Mouse (Mus musculus) 416B (cell line): ENCODE data around the gene Endou.

Experiments
- DNase-seq: peaks from one replicate; pipeline ENCODE4 v3.0.0; 2011; ENCODE audit warnings: low read depth

Gene Endou

DNA sequence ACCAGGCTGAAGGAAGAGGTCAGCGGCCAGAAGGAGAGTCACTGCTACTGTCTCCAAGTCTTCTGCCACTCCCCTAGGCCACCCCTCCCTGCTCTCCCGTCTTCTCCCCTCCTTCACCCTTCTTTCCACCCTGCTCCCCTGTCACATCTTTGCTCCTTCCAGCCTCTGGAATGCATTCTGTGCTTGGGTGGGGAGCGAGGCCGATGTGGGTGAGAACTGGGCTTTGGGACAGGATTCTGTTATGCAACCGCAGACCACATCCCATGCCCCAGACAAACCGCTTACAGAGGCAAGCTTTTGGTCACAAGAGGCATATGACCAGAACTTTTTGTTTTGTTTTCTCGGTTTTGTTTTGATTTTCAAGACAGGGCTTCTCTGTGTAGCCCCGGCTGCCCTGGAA is 4.1 kb downstream of the Endou start:
- DNase-seq: peak; percentile 92

DNA sequence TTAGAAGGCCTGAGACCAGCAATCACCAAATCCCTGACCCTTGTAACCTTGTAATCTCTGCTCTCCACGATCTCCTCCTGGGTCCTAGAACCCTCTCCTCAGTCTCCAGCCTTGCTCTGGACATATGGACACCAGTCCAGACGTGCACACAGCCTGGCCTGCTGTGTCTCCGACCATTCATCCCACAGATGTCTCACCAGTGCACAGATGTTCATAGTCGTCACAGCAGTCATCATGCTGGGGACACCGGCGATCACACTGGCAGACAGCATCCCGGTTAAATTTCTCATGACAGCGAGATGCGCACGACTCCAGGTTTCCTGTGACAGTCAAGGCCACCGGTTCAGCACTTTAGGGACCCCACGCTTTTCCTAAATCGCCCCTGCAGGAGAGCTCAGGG is 4.8 kb downstream of the Endou start:
- DNase-seq: no peak

DNA sequence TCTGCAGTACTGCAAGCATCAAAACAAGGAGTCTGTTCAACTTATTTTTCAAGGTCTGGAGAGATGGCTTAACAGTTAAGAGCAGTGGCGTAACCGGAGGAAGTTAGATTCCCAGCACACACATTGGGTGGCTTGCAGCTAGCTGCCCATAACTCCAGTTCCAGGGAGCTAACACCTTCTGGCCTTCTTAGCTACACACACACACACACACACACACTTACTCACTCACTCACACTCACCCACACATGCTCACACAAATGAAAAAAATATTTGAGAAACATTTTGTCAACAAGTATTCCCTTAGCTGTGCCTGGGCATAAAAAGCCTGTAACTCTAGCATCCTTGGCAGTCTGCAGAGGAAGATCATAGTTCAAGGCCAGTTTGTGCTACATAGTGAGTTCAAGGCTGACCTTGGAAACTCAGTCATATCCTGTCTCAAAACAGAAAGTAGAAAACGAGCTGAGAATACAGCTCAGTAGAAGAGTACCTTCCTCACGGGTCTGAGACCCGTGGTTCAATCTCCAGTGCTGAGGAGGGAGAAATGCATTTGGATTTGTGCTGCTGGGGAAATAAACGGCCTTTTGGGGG is 5.8 kb downstream of the Endou start:
- peak; percentile 84 for DNase-seq

DNA sequence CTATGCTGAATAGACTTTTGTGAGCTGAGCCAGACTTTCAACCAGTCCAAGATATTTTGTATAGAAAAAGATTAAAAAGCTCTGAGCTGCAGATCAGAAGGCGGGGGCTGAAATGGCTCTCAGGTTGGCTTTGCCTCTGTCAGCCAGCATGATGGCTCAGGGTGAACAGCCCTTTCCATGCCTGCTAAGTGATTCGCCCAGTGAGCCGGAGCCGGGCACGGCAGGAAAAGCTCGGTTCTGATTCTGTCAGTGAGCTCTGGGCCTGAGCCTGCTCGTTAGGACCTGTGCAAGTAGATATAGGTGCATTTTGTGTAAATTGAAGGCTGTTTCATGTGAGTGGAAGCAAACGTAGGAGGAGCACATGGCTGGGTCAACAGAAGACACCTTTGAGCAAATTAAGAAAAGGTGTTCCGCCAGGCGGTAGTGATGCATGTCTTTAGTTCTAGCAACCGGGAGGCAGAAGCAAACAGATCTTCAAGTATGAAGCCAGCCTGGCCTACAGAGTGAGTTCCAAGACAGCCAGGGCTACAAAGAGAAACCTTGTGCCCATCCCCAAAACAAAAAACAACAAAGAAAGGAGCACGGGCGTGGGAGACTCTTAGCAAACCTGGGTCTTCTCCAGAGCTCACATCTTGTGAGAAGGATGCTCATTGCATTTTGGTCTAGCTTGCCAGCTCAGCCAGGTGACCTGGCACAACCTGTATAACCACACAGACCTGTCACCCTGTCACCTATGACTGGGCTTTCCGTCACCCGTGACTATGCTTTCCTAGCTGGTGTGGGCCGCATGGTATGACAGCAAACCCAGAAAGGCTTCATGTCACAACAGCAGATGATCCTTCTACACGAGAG is 6.6 kb downstream of the Endou start:
- no peak for DNase-seq

DNA sequence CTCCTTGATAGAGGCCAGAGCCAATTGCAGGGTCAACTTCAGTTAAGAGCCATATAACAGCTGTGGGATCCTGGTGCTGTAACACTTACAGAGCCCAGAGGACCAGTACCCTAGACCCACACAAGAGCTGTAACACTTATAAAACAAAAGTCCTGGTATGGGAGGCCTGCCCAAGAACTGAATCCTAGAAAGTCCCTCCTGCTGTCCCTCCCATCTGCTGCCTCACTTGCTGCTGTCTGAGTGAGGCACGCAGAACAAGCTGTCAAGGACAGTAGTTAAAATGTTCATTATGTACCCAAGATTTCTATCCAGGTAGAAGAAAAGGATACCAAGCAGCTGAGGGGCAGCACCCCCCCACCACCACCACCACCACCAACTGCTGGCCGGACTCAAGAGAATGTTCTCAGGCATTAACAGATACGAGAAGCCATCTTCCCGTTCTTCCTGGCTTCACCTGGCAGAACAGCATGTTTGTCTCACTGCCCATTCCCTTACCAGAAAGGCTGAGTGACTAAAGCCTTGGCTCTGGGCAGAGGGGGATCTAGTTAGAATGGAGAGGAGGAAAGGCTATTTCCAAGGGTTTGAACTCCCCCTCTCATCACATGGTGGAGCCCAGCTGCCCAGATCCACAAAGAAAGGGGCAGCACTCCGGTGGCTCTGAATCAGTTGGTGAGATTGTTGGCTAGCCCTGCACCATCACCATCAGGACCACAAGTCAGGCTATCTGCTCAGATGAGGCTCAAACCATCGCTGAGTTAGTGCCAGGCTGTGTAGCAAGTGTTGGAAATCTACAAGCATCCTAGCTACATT is 7.4 kb downstream of the Endou start:
- no peak for DNase-seq

DNA sequence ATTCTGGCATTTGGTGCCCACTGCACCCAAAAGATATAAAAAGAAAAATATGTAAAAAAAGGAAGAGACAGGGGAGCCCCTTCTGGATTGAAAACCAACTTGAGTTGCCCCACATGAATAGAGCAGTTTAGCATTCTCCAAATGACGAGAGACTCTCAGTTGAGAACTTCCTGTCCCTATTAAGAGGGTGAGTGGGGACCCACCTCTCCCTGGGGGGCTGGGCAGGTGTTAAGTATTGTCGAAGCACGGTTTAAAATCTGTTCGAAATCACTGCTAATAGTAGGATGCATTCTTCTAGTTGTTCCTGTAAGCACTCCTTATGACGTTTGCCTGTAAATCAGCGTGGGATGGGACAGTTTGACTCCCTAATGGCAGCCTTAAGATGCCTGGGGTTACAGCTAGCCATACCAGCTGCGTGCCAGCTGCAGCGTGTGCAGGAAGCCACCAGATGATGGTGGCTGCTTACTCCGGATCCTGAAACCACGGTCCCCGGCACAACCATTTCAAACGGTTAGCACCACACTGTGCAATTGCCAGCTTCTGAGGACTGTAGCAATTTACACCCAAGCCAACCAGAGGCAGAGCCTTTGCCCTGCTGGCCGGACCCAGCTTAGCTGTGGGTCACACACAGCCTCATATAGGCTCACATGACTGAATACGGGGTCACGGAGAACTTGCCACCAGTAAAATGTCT is 10.0 kb downstream of the Endou start:
- peak; percentile 92 for DNase-seq

DNA sequence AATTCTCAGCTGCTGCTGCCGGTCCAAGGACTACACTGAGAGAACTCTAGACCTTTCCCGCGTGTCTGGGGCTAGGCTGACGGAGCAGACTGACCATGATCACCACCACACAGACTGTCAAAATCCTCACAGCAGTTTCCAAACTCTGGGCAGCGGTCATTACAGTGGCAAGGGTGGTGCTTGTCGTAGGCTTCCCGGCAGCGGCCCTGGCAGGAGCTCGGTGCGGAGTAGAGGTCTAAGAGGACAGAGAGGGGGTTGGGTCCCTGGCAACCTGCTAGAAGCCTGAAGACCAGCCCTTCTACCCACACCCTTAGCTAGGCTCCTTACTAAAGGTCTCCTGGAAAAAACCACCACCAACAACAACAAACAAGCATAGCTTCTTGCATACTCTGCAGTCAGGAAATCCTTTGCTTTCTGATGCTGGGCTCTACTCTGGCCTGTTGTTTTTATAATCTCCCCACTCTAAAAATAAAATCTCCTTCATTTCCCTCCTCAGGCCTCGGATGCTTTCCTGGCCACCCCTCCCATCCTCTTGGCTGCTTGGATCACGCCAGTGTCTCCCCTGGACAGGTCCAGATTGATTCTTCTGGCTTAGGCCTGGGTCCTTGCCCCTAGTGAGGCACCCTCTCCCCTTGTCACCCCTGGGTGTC is 11.0 kb downstream of the Endou start:
- DNase-seq: no peak

DNA sequence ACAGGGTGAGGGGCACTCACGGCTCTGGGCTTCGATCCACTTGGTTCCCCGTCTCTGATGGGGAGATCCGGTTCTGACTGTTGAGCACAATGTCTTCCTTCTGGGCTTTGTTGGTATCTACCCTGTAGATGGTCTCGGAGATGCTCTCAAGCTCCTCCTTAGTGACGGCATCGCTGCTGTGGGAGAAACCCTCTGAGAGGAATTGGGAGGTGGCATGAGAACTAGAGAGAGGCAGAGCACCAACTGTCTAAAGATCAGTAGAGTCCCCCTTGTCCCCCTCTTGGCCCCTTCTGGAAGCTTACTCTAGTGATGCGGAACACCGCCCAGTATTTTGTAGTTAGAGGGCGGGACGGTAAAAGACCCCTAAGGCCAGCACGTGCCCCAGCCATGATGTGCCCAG is 11.6 kb downstream of the Endou start:
- no peak for DNase-seq

DNA sequence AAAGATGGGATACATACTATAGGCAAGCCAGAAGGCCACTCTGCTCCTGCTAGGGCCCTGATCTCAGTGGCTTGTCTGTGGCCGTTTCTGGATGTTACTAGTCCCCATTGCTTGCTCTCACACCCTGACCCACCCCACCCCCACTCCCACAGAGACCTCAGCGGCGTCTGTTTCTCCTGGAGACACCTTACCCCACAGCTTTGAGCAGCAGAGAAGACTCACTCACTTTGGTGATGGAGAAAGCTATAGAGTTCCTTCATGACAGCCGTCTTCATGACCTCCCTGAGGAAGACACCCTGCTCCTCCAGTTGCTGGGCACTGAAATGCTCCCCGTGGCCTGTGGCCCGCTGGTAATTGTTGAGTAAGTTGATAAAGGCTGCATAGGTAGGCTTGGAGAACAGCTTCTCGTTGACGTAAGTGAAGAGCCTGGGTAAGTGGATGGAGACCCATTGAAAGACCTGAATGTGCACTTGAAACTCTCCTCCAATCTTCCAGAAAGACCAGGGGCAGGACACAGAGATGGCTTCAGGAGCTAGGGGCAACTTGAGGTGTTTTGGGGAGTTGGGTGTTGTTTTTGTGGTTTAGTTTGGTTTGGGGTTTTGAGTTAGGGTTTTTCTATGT is 12.5 kb downstream of the Endou start:
- no peak for DNase-seq

DNA sequence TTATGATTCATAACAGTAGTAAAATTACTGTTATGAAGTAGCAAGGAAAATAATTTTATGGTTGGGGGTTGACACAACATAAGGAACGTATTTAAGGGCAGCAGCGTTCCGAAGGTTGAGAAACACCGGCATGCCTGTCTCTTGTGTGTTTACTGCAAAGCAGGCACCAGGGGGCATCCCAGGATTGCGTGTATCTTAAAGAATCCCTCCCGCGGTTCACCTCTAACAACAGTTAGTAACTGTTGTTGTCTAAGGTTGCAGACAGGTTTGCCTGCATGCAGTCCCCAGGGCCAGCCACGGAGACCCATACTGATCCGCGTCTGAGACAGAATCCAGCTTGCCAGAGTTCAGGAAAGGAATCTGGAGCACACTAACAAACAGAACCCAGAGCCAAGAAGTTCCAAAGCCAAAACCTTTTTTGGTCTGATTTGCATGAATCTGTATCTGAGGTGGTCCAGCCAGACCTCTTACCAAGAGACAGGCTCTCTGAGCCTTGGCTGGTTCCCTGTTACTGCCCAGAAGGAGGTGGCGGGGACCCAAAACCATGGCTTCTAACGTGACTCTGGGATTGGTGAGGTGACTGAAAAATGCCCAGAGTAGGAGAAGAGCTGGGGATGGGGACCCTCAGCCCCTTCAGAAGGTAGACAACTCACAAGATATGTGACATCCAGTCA is 13.1 kb downstream of the Endou start:
- peak; percentile 89 for DNase-seq

DNA sequence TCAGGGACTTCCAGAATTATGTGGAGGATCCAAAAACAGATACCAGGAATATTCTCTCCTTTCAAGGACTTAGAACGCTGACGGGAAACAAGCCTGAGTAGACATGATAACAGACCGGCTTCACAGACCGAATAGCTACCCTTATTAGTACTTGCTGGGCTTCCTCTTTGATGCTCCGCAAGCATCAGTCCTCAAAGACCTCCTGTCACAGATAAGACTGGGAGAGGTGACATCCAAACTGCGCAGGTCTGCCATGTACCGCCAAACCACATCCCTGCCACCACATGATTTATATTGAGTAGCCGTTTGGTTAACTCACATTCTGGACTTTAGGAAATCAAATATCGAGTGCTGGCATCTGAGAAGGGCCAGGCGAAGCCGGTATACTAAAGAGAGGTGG is 14.4 kb downstream of the Endou start:
- DNase-seq: no peak

DNA sequence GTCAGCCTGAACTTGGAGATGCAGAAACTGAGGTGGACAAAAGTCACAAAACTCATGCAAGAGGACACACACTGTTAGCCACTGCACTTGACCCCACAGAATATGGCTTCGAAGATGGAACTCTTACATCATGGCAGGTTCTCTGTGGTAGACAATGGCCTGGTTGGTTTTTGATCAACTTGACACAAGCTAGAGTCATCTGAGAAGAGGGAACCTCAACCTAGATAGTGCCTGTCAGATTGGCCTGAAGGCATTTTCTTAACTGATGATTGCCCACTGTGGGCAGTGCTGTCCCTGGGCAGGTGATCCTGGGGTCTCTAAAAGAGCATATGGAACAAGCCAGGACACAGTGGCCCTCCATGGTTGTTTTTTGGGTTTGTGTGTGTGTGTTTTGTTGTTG is 15.4 kb downstream of the Endou start:
- DNase-seq: no peak

DNA sequence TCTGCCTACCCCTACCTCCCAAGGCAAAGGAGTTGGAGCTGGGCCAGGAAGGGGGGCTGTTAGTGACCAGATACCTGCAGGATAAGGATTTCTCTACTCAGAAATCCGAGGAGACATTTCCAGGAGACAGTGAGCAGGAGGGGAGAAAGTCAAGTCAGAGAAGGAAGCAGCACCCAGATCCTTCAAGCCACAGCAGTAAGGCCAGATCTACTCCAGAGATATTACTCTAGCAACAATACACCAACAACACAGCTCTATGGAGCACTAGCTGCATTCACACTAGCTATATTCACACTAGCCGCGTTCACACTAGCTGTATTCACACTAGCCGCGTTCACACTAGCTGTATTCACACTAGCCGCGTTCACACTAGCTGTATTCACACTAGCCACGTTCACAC is 16.1 kb downstream of the Endou start:
- DNase-seq: no peak

DNA sequence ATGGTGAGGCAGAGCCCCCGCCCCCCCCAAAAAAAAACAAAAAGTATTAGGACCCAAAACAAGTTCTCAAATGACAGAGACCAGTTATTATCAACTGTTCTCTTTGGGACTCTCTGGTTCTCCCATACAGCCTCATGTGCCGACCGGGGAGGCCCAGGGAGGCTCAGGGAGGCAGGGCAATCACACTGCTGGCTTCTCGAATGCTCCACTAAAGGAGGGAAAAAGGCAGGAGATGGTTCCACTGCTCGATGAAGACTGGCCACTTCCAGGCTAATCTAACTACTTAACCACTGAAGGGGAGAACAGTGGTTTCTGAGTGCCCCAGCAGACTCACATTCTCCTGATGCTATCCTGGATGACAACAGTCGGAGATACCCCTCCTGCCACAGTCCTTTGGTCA is 18.6 kb downstream of the Endou start:
- DNase-seq: no peak

DNA sequence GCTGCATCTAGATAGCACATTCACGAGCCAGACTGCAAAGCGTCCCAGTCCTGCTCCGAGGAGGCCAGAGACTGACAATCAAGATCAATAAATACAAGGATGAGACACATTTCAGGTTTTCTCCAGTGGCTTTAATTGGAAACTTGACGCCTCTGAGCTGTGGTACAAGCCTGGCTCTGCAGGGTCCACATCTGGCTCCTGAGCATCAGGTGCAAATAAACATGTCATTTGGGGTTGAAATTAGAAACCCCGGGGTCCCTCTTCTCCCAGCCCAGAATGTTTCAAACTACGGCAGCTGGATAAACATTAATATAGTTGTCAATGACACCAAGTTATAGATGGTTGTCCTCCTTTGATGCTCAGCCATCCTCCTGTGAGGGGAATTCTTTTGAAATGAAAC is 20.2 kb downstream of the Endou start:
- no peak for DNase-seq

DNA sequence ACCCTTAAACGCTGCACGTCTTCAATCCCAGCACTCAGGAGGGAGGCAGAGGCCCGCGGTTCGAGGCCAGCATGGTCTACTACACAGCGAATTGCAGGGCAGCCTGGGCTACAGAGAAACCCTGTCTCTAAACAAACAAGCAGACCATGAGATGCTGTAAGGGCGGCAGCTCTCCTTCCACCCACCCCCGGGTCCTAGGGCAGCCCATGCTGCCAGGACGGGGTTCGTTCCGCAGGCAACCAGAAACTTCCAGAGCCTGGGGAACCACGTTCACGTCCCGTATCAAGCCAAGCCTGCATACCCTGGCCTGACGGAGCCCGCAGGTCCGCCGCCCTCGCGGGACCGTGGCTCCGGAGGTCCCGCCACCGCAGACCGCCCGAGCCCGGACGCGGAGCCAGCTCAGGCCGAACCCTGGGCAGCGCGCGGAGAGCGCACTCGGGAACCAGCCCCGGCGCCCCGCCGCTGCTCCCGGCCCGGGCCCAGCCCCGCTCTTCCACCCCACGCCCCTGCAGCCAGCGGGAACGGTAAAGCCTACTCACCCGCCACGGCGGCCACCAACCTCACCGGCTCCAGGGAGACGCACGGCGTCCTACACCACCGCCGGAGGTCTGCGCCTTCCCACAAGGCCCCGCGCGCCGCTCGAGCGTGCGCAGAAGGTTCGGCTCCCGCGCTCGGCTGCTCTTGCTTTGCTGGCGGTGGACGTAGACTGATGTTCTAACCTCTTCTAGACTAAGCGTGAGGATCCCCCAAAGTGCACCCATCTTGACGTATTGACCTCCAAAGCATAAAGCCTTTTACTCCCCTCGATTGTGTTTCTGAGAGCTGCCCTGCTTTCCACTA is 25.7 kb downstream of the Endou start, which contains the start of gene Rpap3:
Rpap3 (minus strand) TSS at position 615 of the 840 bp plus-strand sequence.
- peak; percentile 77 for DNase-seq

DNA sequence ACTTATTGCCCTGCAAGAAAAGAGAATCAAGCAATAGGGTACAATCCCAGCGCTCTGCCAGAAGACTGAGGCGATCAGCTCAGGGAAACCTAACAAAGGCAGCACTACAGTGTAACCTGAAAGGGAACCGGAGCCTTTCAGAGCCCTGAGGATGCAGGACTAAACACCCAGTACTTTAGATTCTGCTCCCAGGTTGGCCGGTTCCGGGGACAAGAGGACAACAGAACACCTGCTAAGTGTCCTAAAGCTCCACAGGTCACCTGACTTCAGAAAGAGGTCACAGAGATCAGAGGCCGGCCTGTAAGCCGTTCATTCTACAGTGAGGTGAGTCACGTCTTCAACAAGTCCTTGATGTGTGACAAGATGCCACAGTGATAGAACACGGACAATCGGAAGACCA is 34.5 kb downstream of the Endou start:
- DNase-seq: no peak

DNA sequence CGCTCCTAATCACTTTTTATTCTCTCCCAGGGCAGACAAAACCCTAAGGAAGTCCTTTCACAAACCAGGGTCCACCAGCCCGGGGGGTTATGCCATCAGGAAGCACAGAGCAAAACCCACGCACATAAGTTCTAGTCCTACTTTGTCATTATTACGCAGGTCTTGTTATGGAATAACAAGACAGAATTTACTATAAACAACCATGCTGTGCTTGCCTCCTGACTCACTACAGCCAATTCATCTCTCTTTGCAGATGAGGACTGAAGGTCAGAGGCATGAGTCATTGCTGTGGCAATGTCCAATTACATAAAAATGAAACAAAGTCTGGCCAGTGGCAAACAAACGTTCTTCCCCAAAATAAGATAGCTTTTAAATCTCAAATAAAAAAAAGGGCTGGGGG is 37.7 kb downstream of the Endou start:
- DNase-seq: peak; percentile 74

DNA sequence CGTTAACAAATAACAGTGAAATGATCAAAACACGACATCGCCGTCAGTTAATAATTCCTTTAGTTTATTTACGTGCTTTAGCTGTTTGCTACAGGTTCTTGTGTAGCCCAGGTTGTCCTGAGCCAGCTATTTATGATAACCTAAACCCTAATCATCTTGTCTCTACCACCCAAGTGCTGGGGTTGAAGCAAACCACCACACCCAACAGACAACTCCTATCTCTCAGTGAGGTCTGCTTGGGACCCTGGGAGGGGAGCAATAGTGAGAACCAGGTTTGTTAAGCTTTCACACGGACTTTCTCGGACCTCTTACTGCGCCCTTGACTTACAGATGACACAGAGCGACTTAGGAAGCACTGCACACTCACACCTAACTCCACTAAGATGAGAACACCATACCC is 47.0 kb downstream of the Endou start:
- no peak for DNase-seq

DNA sequence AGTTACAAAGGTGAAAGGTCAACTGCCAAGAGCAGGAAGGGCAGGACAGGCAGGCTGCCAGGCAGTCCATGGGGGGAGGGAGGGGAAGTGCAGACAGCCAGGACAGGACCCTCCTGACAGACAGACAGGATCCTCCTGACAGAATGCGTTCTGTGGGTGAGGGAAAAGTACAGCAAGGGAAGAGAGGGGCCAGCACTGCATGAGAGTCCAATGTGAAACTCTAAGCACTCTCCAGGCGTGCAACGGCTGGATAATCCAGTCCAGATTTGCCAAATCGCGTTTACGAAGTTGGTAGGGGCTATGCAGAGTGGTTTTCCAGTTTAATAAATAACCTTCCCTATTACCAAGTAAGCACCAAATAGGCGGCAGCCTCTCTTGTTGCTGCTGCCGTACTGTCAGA is 49.1 kb downstream of the Endou start:
- DNase-seq: no peak
